Mouse (Mus musculus): ENCODE measurements around the gene Ang2. TPM values are rescaled to one million over a fixed set of nuclear protein-coding genes. Genes with fewer than 3 reads are reported as not detected.
"Not testable (repeated sequence)": the region's sequence is repeated elsewhere in the genome, so short reads cannot be mapped to it uniquely, and the experiment has no call there.

Gene Ang2
- total RNA-seq (2021) (not detected), polyA plus RNA-seq (2012; rRNA removed) (not detected in 2 replicates)
- long read RNA-seq = 0 reads

GRCm38 (mm10) chr14:51199098-51200023 is at the start of gene Ang2:
Gene Ang2 (minus strand): TSS chr14:51199148.
- intact Hi-C loops (cut with DNase I) = no loop called here
- Histone ChIP-seq H3K27ac (no peak within 1 kb of the TSS), H3K4me3 (no peak within 1 kb of the TSS), H3K79me2 (replicated peaks; ENCODE audit: control insufficient read depth, insufficient read depth, low read length) (no peaks in the 10 kb centered on the region), H3K9ac (ENCODE audit: low read depth, low read length) (no peak within 1 kb of the TSS), H3K27me3 (ENCODE audit: control insufficient read depth, insufficient read depth, low read length) (no peaks in the 10 kb centered on the region), H3K36me3 (ENCODE audit: control insufficient read depth, insufficient read depth, low read length) (no peaks in the 10 kb centered on the region), H3K4me1 (ENCODE audit: control insufficient read depth, insufficient read depth, low read length) (peaks cover 2% of the 10 kb centered on the region)
- TF ChIP-seq CTCF (IDR thresholded peaks at IDR 0.05) (no peak), EP300 (IDR thresholded peaks at IDR 0.05; ENCODE audit: insufficient read depth, low read depth, low read length) (no peak), POLR2A (IDR thresholded peaks at IDR 0.05; ENCODE audit: insufficient read depth, low read depth, low read length) (no peak)
- WGBS = 80% methylated on average over 5 of the region's 5 CpGs
- no peak for DNase-seq

- no peaks in the 10 kb centered on the region for H3K4me1 ChIP-seq (ENCODE audit: control insufficient read depth, insufficient read depth, low read length)
- H3K27ac ChIP-seq = no peak overlapping the region
- intact Hi-C loops (cut with DNase I) = no loop called here
- H3K79me2 ChIP-seq (replicated peaks; ENCODE audit: control insufficient read depth, insufficient read depth, low read length) = no peaks in the 10 kb centered on the region
- DNase-seq = no peak
- 82% methylated on average over 1 of the region's 1 CpGs for WGBS
- H3K4me3 ChIP-seq = no peak overlapping the region
- TF ChIP-seq EP300 (IDR thresholded peaks at IDR 0.05; ENCODE audit: insufficient read depth, low read depth, low read length) = no peak
- no peak for TF ChIP-seq POLR2A (IDR thresholded peaks at IDR 0.05; ENCODE audit: insufficient read depth, low read depth, low read length)
- no peak for TF ChIP-seq CTCF (IDR thresholded peaks at IDR 0.05)
- no peaks in the 10 kb centered on the region for H3K27me3 ChIP-seq (ENCODE audit: control insufficient read depth, insufficient read depth, low read length)
- no peaks in the 10 kb centered on the region for H3K36me3 ChIP-seq (ENCODE audit: control insufficient read depth, insufficient read depth, low read length)
- H3K9ac ChIP-seq (ENCODE audit: low read depth, low read length) = no peak overlapping the region
Observed at GRCm38 (mm10) chr14:51247736-51248135, 48.8 kb upstream of the Ang2 start.

GRCm38 (mm10) chr14:51240899-51241298 is 42.0 kb upstream of the Ang2 start:
- Histone ChIP-seq H3K36me3 (ENCODE audit: control insufficient read depth, insufficient read depth, low read length) (no peaks in the 10 kb centered on the region), H3K79me2 (replicated peaks; ENCODE audit: control insufficient read depth, insufficient read depth, low read length) (no peaks in the 10 kb centered on the region), H3K27me3 (ENCODE audit: control insufficient read depth, insufficient read depth, low read length) (no peaks in the 10 kb centered on the region), H3K27ac (no peak overlapping the region), H3K9ac (ENCODE audit: low read depth, low read length) (no peak overlapping the region), H3K4me1 (ENCODE audit: control insufficient read depth, insufficient read depth, low read length) (peaks cover 1% of the 10 kb centered on the region; the same call in 1 of the 2 replicates), H3K4me3 (no peak overlapping the region)
- TF ChIP-seq EP300 (IDR thresholded peaks at IDR 0.05; ENCODE audit: insufficient read depth, low read depth, low read length) (no peak), CTCF (IDR thresholded peaks at IDR 0.05) (peak; percentile 91), POLR2A (IDR thresholded peaks at IDR 0.05; ENCODE audit: insufficient read depth, low read depth, low read length) (no peak)
- peak in 1 of 2 experiments; percentile 30 for DNase-seq
- intact Hi-C loops (cut with DNase I) = loop anchor here (1.0 kb wide), 2 partner anchors 65 to 138 kb away; no protein-coding TSS in a partner anchor

- intact Hi-C loops (cut with DNase I); H3K4me3 ChIP-seq; H3K79me2 ChIP-seq (replicated peaks; ENCODE audit: control insufficient read depth, insufficient read depth, low read length); H3K27me3 ChIP-seq (ENCODE audit: control insufficient read depth, insufficient read depth, low read length); H3K4me1 ChIP-seq (ENCODE audit: control insufficient read depth, insufficient read depth, low read length); H3K36me3 ChIP-seq (ENCODE audit: control insufficient read depth, insufficient read depth, low read length); H3K9ac ChIP-seq (ENCODE audit: low read depth, low read length); H3K27ac ChIP-seq; DNase-seq: not testable (repeated sequence)
- WGBS = 68% methylated on average over 1 of the region's 1 CpGs
Observed at GRCm38 (mm10) chr14:51237488-51237887, 38.5 kb upstream of the Ang2 start.

- DNase-seq; H3K36me3 ChIP-seq (ENCODE audit: control insufficient read depth, insufficient read depth, low read length); H3K27ac ChIP-seq; intact Hi-C loops (cut with DNase I); H3K79me2 ChIP-seq (replicated peaks; ENCODE audit: control insufficient read depth, insufficient read depth, low read length); H3K4me1 ChIP-seq (ENCODE audit: control insufficient read depth, insufficient read depth, low read length); H3K27me3 ChIP-seq (ENCODE audit: control insufficient read depth, insufficient read depth, low read length); H3K9ac ChIP-seq (ENCODE audit: low read depth, low read length); H3K4me3 ChIP-seq: not testable (repeated sequence)
- WGBS = 43% methylated on average over 4 of the region's 4 CpGs
Observed at GRCm38 (mm10) chr14:51229657-51230056, 30.7 kb upstream of the Ang2 start.

GRCm38 (mm10) chr14:51220075-51220474 is 21.1 kb upstream of the Ang2 start:
- H3K27me3 ChIP-seq (ENCODE audit: control insufficient read depth, insufficient read depth, low read length); intact Hi-C loops (cut with DNase I); H3K9ac ChIP-seq (ENCODE audit: low read depth, low read length); DNase-seq; H3K4me1 ChIP-seq (ENCODE audit: control insufficient read depth, insufficient read depth, low read length); H3K79me2 ChIP-seq (replicated peaks; ENCODE audit: control insufficient read depth, insufficient read depth, low read length); H3K27ac ChIP-seq; H3K36me3 ChIP-seq (ENCODE audit: control insufficient read depth, insufficient read depth, low read length); H3K4me3 ChIP-seq: not testable (repeated sequence)
- 84% methylated on average over 3 of the region's 3 CpGs for WGBS

Measured in heart, adult 2 months (tissue).